Mouse (Mus musculus) erythroblast, embryonic 14.5 days (primary cell): ENCODE results near the gene Jmjd7.

Experiments
- GATA1 ChIP-seq: IDR thresholded peaks from 2 replicates; pipeline ENCODE4 v1.6.1; 2012; ENCODE audit warnings: low read length, inconsistent platforms, mixed read lengths
- TAL1 ChIP-seq: IDR thresholded peaks from 3 replicates; pipeline ENCODE4 v1.6.1; 2012; ENCODE audit warnings: low read length, inconsistent platforms, mixed read lengths

DNA sequence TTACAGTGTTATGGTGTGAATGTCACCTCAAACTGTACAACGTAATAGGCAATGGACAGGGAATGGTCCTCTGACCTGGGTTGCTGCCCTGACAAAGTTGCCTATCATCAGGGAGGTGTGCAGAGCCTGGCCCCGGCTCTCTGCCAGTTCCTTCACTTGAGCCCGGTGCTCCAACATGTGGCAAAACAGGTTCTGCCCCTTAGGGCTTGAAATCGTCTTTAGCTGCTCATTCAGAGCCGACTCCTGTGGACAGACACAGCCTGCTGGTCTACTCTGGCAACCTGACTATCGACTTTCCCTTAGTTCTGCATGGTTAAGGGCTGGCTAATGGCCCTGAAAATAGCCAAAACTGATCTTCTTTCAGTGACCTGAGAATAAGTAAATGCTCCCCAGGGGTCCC is 32.9 kb downstream of the Jmjd7 start:
- TF ChIP-seq GATA1 (no peak), TAL1 (no peak)
